Mouse (Mus musculus): ENCODE data around the gene Arhgap15. TPM values are rescaled to one million over a fixed set of nuclear protein-coding genes. Genes with fewer than 3 reads are reported as not detected.

Gene Arhgap15
- polyA plus RNA-seq, 1 experiment from 2014 or later, result 0.77 TPM

- no peak overlapping the region for H3K4me3 ChIP-seq (ENCODE audit: control insufficient read depth in 1 of 2, insufficient read depth in 1 of 2, low read depth in 1 of 2, low read length in 2 of 2)
- H3K36me3 ChIP-seq (ENCODE audit: control insufficient read depth, insufficient read depth, low read length), result no peaks in the 10 kb centered on the region
- no peaks in the 10 kb centered on the region for H3K9me3 ChIP-seq (ENCODE audit: control insufficient read depth, low read length)
- H3K27ac ChIP-seq (replicated peaks in 1 of 2; ENCODE audit: control insufficient read depth in 1 of 2, insufficient read depth in 1 of 2, low read depth in 2 of 2, low read length in 2 of 2), result no peak overlapping the region
- no peaks in the 10 kb centered on the region for H3K4me1 ChIP-seq (ENCODE audit: control insufficient read depth in 2 of 2, insufficient read depth in 2 of 2, low read length in 2 of 2)
- ATAC-seq (ENCODE audit: insufficient number of reproducible peaks, insufficient read depth, low FRiP score, low read depth), result no peak
- 90% methylated on average over 5 of the region's 5 CpGs for WGBS
- no peaks in the 10 kb centered on the region for H3K27me3 ChIP-seq (ENCODE audit: control insufficient read depth, insufficient read depth, low read length)
- H3K9ac ChIP-seq (ENCODE audit: low read length), result no peak overlapping the region
- no peak overlapping the region for H3K4me2 ChIP-seq (ENCODE audit: low read length)
These were observed 46.1 kb downstream of the Arhgap15 start for GRCm38 (mm10) chr2:43794700-43795099.

GRCm38 (mm10) chr2:43796448-43796847, 47.8 kb downstream of the Arhgap15 start:
- no peak overlapping the region for H3K9ac ChIP-seq (ENCODE audit: low read length)
- H3K4me1 ChIP-seq (ENCODE audit: control insufficient read depth in 2 of 2, insufficient read depth in 2 of 2, low read length in 2 of 2), result no peaks in the 10 kb centered on the region
- H3K27ac ChIP-seq (replicated peaks in 1 of 2; ENCODE audit: control insufficient read depth in 1 of 2, insufficient read depth in 1 of 2, low read depth in 2 of 2, low read length in 2 of 2), result no peak overlapping the region
- H3K4me2 ChIP-seq (ENCODE audit: low read length), result no peak overlapping the region
- ATAC-seq (ENCODE audit: insufficient number of reproducible peaks, insufficient read depth, low FRiP score, low read depth), result no peak
- 90% methylated on average over 4 of the region's 4 CpGs for WGBS
- H3K4me3 ChIP-seq (ENCODE audit: control insufficient read depth in 1 of 2, insufficient read depth in 1 of 2, low read depth in 1 of 2, low read length in 2 of 2), result no peak overlapping the region
- H3K27me3 ChIP-seq (ENCODE audit: control insufficient read depth, insufficient read depth, low read length), result no peaks in the 10 kb centered on the region
- no peaks in the 10 kb centered on the region for H3K36me3 ChIP-seq (ENCODE audit: control insufficient read depth, insufficient read depth, low read length)
- H3K9me3 ChIP-seq (ENCODE audit: control insufficient read depth, low read length), result no peaks in the 10 kb centered on the region

GRCm38 (mm10) chr2:43805960-43806744, 57.5 kb downstream of the Arhgap15 start:
- H3K4me1 ChIP-seq (ENCODE audit: control insufficient read depth in 2 of 2, insufficient read depth in 2 of 2, low read length in 2 of 2), result no peaks in the 10 kb centered on the region
- no peaks in the 10 kb centered on the region for H3K9me3 ChIP-seq (ENCODE audit: control insufficient read depth, low read length)
- no peak overlapping the region for H3K27ac ChIP-seq (replicated peaks in 1 of 2; ENCODE audit: control insufficient read depth in 1 of 2, insufficient read depth in 1 of 2, low read depth in 2 of 2, low read length in 2 of 2)
- H3K4me2 ChIP-seq (ENCODE audit: low read length), result no peak overlapping the region
- H3K9ac ChIP-seq (ENCODE audit: low read length), result no peak overlapping the region
- 71% methylated on average over 4 of the region's 4 CpGs for WGBS
- no peak overlapping the region for H3K4me3 ChIP-seq (ENCODE audit: control insufficient read depth in 1 of 2, insufficient read depth in 1 of 2, low read depth in 1 of 2, low read length in 2 of 2)
- no peaks in the 10 kb centered on the region for H3K27me3 ChIP-seq (ENCODE audit: control insufficient read depth, insufficient read depth, low read length)
- H3K36me3 ChIP-seq (ENCODE audit: control insufficient read depth, insufficient read depth, low read length), result no peaks in the 10 kb centered on the region
- no peak for ATAC-seq (ENCODE audit: insufficient number of reproducible peaks, insufficient read depth, low FRiP score, low read depth)

DNA sequence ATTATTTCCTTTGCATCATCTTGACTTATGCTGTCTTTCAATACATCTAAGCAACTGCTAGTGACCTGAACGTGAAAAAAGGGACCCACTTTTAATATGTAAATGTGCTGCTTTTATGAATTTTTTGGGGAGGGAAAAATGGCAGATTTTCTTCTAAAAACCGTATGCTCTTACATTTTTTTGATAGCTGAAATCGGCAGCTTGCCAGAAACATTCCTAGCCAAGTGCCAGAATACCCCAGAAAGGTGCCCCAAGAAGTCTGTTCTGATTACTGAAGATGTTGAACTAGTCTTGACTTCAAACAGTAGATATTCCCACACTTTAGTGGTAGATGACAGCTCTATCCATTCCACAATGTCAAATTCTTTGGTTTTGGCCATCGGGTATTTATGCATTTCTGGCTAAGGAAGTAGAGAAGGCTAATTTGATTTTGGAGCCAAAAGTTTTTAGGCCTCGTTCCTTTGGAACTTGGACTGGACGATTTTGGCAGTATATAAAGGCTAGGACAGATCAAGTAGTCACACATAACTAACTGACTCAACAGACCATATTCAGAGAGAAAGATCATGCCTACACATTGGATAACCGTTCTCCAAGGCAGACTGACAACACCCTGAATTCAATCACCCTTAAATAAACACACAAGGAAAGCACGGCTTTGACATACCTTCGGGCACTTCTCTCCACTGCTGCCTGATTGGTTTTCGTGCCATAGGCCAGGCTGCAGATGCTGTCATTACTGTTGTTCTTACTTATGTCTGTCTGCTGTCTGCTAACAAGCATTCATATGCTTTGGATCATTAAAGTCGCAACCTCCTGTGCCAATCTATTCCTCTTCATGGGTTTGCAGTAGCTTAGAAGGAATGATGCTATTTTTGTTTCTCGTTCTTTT, 67.5 kb downstream of the Arhgap15 start:
- Histone ChIP-seq H3K4me2 (ENCODE audit: low read length) (no peak overlapping the region), H3K4me1 (ENCODE audit: control insufficient read depth in 2 of 2, insufficient read depth in 2 of 2, low read length in 2 of 2) (no peaks in the 10 kb centered on the region), H3K27ac (replicated peaks in 1 of 2; ENCODE audit: control insufficient read depth in 1 of 2, insufficient read depth in 1 of 2, low read depth in 2 of 2, low read length in 2 of 2) (no peak overlapping the region), H3K9me3 (ENCODE audit: control insufficient read depth, low read length) (no peaks in the 10 kb centered on the region), H3K4me3 (ENCODE audit: control insufficient read depth in 1 of 2, insufficient read depth in 1 of 2, low read depth in 1 of 2, low read length in 2 of 2) (no peak overlapping the region), H3K36me3 (ENCODE audit: control insufficient read depth, insufficient read depth, low read length) (no peaks in the 10 kb centered on the region), H3K27me3 (ENCODE audit: control insufficient read depth, insufficient read depth, low read length) (no peaks in the 10 kb centered on the region), H3K9ac (ENCODE audit: low read length) (no peak overlapping the region)
- WGBS, result 75% methylated on average over 12 of the region's 12 CpGs
- no peak for ATAC-seq (ENCODE audit: insufficient number of reproducible peaks, insufficient read depth, low FRiP score, low read depth)

GRCm38 (mm10) chr2:43816788-43817581, 68.4 kb downstream of the Arhgap15 start:
- H3K9ac ChIP-seq (ENCODE audit: low read length), result no peak overlapping the region
- H3K36me3 ChIP-seq (ENCODE audit: control insufficient read depth, insufficient read depth, low read length), result no peaks in the 10 kb centered on the region
- no peak overlapping the region for H3K27ac ChIP-seq (replicated peaks in 1 of 2; ENCODE audit: control insufficient read depth in 1 of 2, insufficient read depth in 1 of 2, low read depth in 2 of 2, low read length in 2 of 2)
- no peaks in the 10 kb centered on the region for H3K27me3 ChIP-seq (ENCODE audit: control insufficient read depth, insufficient read depth, low read length)
- H3K4me3 ChIP-seq (ENCODE audit: control insufficient read depth in 1 of 2, insufficient read depth in 1 of 2, low read depth in 1 of 2, low read length in 2 of 2), result no peak overlapping the region
- no peaks in the 10 kb centered on the region for H3K9me3 ChIP-seq (ENCODE audit: control insufficient read depth, low read length)
- H3K4me2 ChIP-seq (ENCODE audit: low read length), result no peak overlapping the region
- no peaks in the 10 kb centered on the region for H3K4me1 ChIP-seq (ENCODE audit: control insufficient read depth in 2 of 2, insufficient read depth in 2 of 2, low read length in 2 of 2)
- 83% methylated on average over 8 of the region's 8 CpGs for WGBS
- ATAC-seq (ENCODE audit: insufficient number of reproducible peaks, insufficient read depth, low FRiP score, low read depth), result no peak

- no peaks in the 10 kb centered on the region for H3K9me3 ChIP-seq (ENCODE audit: control insufficient read depth, low read length)
- no peak overlapping the region for H3K9ac ChIP-seq (ENCODE audit: low read length)
- H3K36me3 ChIP-seq (ENCODE audit: control insufficient read depth, insufficient read depth, low read length), result no peaks in the 10 kb centered on the region
- no peak overlapping the region for H3K27ac ChIP-seq (replicated peaks in 1 of 2; ENCODE audit: control insufficient read depth in 1 of 2, insufficient read depth in 1 of 2, low read depth in 2 of 2, low read length in 2 of 2)
- no peak overlapping the region for H3K4me2 ChIP-seq (ENCODE audit: low read length)
- WGBS, result 58% methylated on average over 5 of the region's 5 CpGs
- no peaks in the 10 kb centered on the region for H3K27me3 ChIP-seq (ENCODE audit: control insufficient read depth, insufficient read depth, low read length)
- no peaks in the 10 kb centered on the region for H3K4me1 ChIP-seq (ENCODE audit: control insufficient read depth in 2 of 2, insufficient read depth in 2 of 2, low read length in 2 of 2)
- ATAC-seq (ENCODE audit: insufficient number of reproducible peaks, insufficient read depth, low FRiP score, low read depth), result no peak
- no peak overlapping the region for H3K4me3 ChIP-seq (ENCODE audit: control insufficient read depth in 1 of 2, insufficient read depth in 1 of 2, low read depth in 1 of 2, low read length in 2 of 2)
These were observed 87.3 kb downstream of the Arhgap15 start for GRCm38 (mm10) chr2:43835931-43836330.

- no peak overlapping the region for H3K4me2 ChIP-seq (ENCODE audit: low read length)
- no peaks in the 10 kb centered on the region for H3K9me3 ChIP-seq (ENCODE audit: control insufficient read depth, low read length)
- no peak overlapping the region for H3K9ac ChIP-seq (ENCODE audit: low read length)
- H3K27me3 ChIP-seq (ENCODE audit: control insufficient read depth, insufficient read depth, low read length), result no peaks in the 10 kb centered on the region
- ATAC-seq (ENCODE audit: insufficient number of reproducible peaks, insufficient read depth, low FRiP score, low read depth), result no peak
- H3K27ac ChIP-seq (replicated peaks in 1 of 2; ENCODE audit: control insufficient read depth in 1 of 2, insufficient read depth in 1 of 2, low read depth in 2 of 2, low read length in 2 of 2), result no peak overlapping the region
- no peaks in the 10 kb centered on the region for H3K4me1 ChIP-seq (ENCODE audit: control insufficient read depth in 2 of 2, insufficient read depth in 2 of 2, low read length in 2 of 2)
- H3K36me3 ChIP-seq (ENCODE audit: control insufficient read depth, insufficient read depth, low read length), result no peaks in the 10 kb centered on the region
- 65% methylated on average over 5 of the region's 5 CpGs for WGBS
- no peak overlapping the region for H3K4me3 ChIP-seq (ENCODE audit: control insufficient read depth in 1 of 2, insufficient read depth in 1 of 2, low read depth in 1 of 2, low read length in 2 of 2)
These were observed 93.0 kb downstream of the Arhgap15 start for GRCm38 (mm10) chr2:43841644-43842043.
